Mouse (Mus musculus): ENCODE measurements around the gene Slc9a5. TPM values are rescaled to one million over a fixed set of nuclear protein-coding genes. Genes with fewer than 3 reads are reported as not detected.
A peak's percentile ranks its signal among the peaks of the same experiment; 100 is the strongest.

Slc9a5 gene
- total RNA-seq, 4 experiments from 2014 or later = 0.73 to 1.9 (median 1.4) TPM

- no peak for DNase-seq
These were observed 6.8 kb downstream of the Slc9a5 start for GRCm38 (mm10) chr8:105355179-105356024.

GRCm38 (mm10) chr8:105356681-105357080 is 8.0 kb downstream of the Slc9a5 start:
- no peak for DNase-seq

- DNase-seq = no peak
These were observed 10.6 kb downstream of the Slc9a5 start for GRCm38 (mm10) chr8:105359208-105359607.

GRCm38 (mm10) chr8:105359646-105360045 is 11.0 kb downstream of the Slc9a5 start:
- no peak for DNase-seq

- no peak for DNase-seq
These were observed 13.4 kb downstream of the Slc9a5 start for GRCm38 (mm10) chr8:105361751-105362702.

- DNase-seq = no peak
These were observed 18.5 kb downstream of the Slc9a5 start for GRCm38 (mm10) chr8:105367107-105367506.

GRCm38 (mm10) chr8:105372473-105372872 is 23.8 kb downstream of the Slc9a5 start:
- DNase-seq = peak; percentile 33

GRCm38 (mm10) chr8:105373032-105373431 is 24.4 kb downstream of the Slc9a5 start, which contains the start of gene Plekhg4:
Gene Plekhg4 (plus strand): TSS chr8:105373274.
- DNase-seq = peak; percentile 37

- DNase-seq = no peak
These were observed 25.9 kb downstream of the Slc9a5 start for GRCm38 (mm10) chr8:105374513-105374966.

- no peak for DNase-seq
These were observed 30.0 kb downstream of the Slc9a5 start for GRCm38 (mm10) chr8:105378673-105379072.

- no peak for DNase-seq
These were observed 31.7 kb downstream of the Slc9a5 start for GRCm38 (mm10) chr8:105380308-105380707.

GRCm38 (mm10) chr8:105384070-105384469 is 35.4 kb downstream of the Slc9a5 start:
- no peak for DNase-seq

- DNase-seq = no peak
These were observed 38.5 kb downstream of the Slc9a5 start for GRCm38 (mm10) chr8:105387151-105387550.

GRCm38 (mm10) chr8:105389096-105389495 is 40.5 kb downstream of the Slc9a5 start:
- no peak for DNase-seq

- no peak for DNase-seq
These were observed 44.6 kb downstream of the Slc9a5 start for GRCm38 (mm10) chr8:105393089-105393787.

- DNase-seq = no peak
These were observed 45.3 kb downstream of the Slc9a5 start for GRCm38 (mm10) chr8:105393915-105394314.

- no peak for DNase-seq
These were observed 49.1 kb downstream of the Slc9a5 start for GRCm38 (mm10) chr8:105397747-105398146.

- DNase-seq = no peak
These were observed 51.4 kb downstream of the Slc9a5 start for GRCm38 (mm10) chr8:105400016-105400415.

GRCm38 (mm10) chr8:105403467-105403866 is 54.8 kb downstream of the Slc9a5 start:
- DNase-seq = no peak

- no peak for DNase-seq
These were observed 55.9 kb downstream of the Slc9a5 start for GRCm38 (mm10) chr8:105404496-105404895.

GRCm38 (mm10) chr8:105406416-105406815 is 57.8 kb downstream of the Slc9a5 start:
- no peak for DNase-seq

- DNase-seq = peak; percentile 10
These were observed 59.7 kb downstream of the Slc9a5 start for GRCm38 (mm10) chr8:105408331-105408730.

Data from adrenal gland, adult 8-10 months (tissue).